Mouse (Mus musculus) hindlimb bud, embryonic 11.5 days (tissue): Measurements from ENCODE around the gene Prss3.
"Not testable (repeated sequence)": the region's sequence is repeated elsewhere in the genome, so short reads cannot be mapped to it uniquely, and the experiment has no call there.

ENCODE experiments used
- DNase-seq: peaks from one replicate; pipeline ENCODE4 v3.0.0-alpha.2; 2012; ENCODE audit warnings: low read depth, low spot score; ENCODE audit errors: extremely low spot score

Gene Prss3

DNA sequence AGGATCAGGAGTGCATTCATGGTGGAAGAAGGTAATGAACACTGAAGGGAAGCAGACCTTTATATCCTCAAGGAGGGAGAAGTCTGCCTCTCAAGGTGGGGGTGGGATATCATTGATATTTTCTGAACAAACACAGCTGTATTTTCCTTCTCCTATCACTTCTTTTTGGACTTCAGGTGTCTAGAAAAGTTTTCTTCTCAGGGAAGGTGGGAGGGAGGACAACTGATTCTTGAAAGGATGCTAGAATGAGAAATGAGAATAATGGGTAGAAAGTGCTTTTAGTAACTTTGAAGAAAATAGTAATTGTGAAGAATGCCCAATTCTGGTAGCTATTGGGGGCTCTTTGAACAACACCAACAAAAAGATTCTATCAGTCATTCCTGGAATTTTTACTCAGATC, at the start of gene Prss3:
Prss3 (minus strand) TSS at position 101 of the 400 bp plus-strand sequence.
- DNase-seq = not testable (repeated sequence)

DNA sequence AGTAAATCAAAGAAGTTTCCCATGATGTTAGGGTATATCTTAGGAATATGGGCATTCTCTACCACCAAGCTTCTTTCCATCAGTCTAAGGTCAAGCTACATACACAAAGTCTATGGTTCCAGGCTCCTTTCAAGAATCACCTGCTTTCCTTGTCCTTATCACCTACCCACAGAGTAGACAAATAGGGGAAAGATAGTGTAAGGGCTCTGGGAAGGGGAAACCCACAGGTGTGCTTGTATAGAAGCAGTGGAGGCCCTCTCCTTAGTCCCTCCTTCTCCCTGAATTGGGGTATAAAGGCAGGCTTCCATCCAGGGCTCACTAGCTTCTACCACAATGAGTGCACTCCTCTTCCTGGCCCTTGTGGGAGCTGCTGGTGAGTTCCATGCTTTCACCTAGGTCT, 14.6 kb upstream of the Prss3 start, which contains the start of gene Gm5771:
Gm5771 (plus strand) TSS at position 301 of the 400 bp plus-strand sequence.
- not testable (repeated sequence) for DNase-seq

DNA sequence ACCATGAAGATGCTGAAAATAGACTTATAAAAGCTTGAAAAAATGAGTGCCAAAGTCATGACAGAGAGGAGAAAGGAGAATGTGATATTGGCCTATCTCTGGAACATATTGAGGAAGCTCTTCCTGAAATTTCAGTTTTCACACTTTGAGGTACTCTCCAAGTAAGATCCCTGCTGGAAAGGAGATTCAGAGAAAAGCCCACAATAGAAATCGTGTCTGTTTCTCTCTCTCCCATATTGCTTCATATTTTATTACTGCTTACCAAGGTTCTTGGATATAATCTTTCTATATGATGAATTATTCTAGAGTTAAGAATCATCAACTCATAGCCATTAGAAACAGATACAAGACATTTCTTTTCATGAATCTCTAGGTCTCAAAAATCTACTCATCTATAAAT, 14.2 kb upstream of the Prss3 start:
- not testable (repeated sequence) for DNase-seq

DNA sequence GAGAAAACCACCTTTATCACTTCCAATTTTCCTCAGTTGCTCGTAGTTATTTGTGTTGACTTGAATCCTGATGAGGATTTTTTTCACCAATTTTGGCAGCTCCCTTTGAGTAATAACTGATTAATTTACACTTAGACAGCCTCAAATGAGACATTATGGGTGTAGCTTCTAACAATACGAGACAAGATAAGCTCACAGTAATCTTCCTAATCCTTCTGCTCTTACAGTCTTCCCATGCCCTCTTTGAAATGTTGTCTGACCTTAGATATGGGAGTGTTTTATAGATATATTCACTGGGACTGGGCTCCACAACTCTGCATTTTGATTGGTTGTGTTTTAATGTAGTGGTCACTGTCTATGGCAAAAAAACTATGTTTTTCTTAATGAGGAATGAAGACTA, 9.3 kb upstream of the Prss3 start:
- no peak for DNase-seq

DNA sequence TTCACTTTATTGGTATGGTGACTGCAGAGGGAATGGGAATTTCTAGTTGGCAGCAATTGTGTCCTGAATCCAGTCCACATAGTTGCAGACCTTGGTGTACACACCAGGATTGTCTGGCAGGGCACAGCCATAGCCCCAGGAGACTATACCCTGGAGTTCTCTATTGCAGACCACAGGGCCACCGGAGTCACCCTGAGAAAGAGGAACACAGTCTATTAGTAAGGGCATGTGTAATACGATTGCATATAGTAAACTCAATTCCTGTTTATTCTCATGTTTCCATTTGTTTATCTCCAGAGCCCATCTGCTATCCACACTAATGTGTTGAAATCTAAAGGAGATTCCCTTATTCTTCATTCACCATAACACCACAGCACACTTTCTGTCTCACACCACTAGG, 3.7 kb downstream of the Prss3 start:
- not testable (repeated sequence) for DNase-seq

DNA sequence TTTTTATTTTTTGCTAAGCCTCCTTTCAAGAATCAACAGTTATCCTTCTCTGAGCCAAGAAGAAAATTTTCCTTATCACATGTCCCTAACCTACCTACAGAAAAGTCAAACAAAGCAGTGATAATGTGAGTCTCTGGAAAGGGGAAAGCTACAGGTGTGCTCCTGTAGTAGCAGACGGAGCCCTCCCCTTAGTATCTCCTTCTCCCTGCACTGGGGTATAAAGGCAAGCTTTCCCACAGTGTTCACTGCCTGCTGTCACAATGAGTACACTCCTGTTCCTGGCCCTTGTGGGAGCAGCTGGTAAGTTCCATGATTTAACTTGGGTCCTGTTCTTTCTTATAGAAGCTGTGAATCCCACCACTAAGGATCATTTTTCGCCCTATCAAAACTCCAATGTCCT, 23.5 kb downstream of the Prss3 start, which contains the start of gene Try10:
Try10 (plus strand) TSS at position 174 of the 400 bp plus-strand sequence.
- no peak for DNase-seq
